In genomic region chr2:173458861-173459260, GRCm38 (mm10) we compare ENCODE assay signal across 17 mouse cellular contexts.
"Had no signal": no experiment of that assay in that cellular context is flagged by ENCODE, and none has a peak within 500 bp of the region (broad histone marks: within the 10 kb centered on the region; RNA-seq: fewer than 3 reads in every experiment).

No protein-coding gene starts in this region.

- H3K27me3 ChIP-seq: liver, embryonic 12.5 days; lung, embryonic 15.5 days; midbrain, embryonic 15.5 days; neural tube, embryonic 12.5 days; stomach, embryonic 15.5 days had no signal

- H3K4me1 ChIP-seq: limb, embryonic 10.5 days; liver, embryonic 12.5 days; lung, embryonic 15.5 days; megakaryocyte, embryonic 14.5 days; midbrain, embryonic 15.5 days; neural tube, embryonic 12.5 days; stomach, embryonic 15.5 days had no signal

- ATAC-seq: liver, embryonic 12.5 days; midbrain, embryonic 15.5 days had no signal

- H3K9me3 ChIP-seq: limb, embryonic 10.5 days; lung, embryonic 15.5 days; midbrain, embryonic 15.5 days; stomach, embryonic 15.5 days had no signal

- H3K4me3 ChIP-seq: layer of hippocampus, adult 2 months; limb, embryonic 10.5 days; liver, embryonic 12.5 days; lung, embryonic 15.5 days; megakaryocyte, embryonic 14.5 days; midbrain, embryonic 15.5 days; neural tube, embryonic 12.5 days; stomach, embryonic 15.5 days had no signal

- H3K27ac ChIP-seq: kidney, postnatal 0 days; layer of hippocampus, adult 2 months; limb, embryonic 10.5 days; liver, embryonic 12.5 days; lung, embryonic 15.5 days; macrophage; midbrain, embryonic 15.5 days; neural tube, embryonic 12.5 days; stomach, embryonic 15.5 days had no signal

- DNase-seq: kidney, adult 9 months; kidney, postnatal 4 days; lung, postnatal 14 days; retina, postnatal 1 day; right cerebral cortex, postnatal 14 days; thymus, postnatal 36 days had no signal

- H3K36me3 ChIP-seq: limb, embryonic 10.5 days; liver, embryonic 12.5 days; lung, embryonic 15.5 days; midbrain, embryonic 15.5 days; neural tube, embryonic 12.5 days; stomach, embryonic 15.5 days had no signal

- H3K9ac ChIP-seq: liver, embryonic 12.5 days; lung, embryonic 15.5 days; midbrain, embryonic 15.5 days; neural tube, embryonic 12.5 days; stomach, embryonic 15.5 days had no signal

- H3K4me2 ChIP-seq: liver, embryonic 12.5 days; lung, embryonic 15.5 days; midbrain, embryonic 11.5 days; midbrain, embryonic 15.5 days; neural tube, embryonic 12.5 days; stomach, embryonic 15.5 days had no signal
